ENCODE assay signal across 14 mouse cellular contexts in genomic region chr11:3422242-3422641, GRCm38 (mm10).
"Had no signal": no experiment of that assay in that cellular context is flagged by ENCODE, and none has a peak within 500 bp of the region (broad histone marks: within the 10 kb centered on the region; RNA-seq: fewer than 3 reads in every experiment).

No protein-coding gene starts in this region.

- DNase-seq: gastrocnemius, postnatal 14 days; gastrocnemius, postnatal 36 days; heart, adult 11 months; heart, adult 2 months; heart, postnatal 14 days; heart, postnatal 36 days; kidney, adult 11 months; kidney, adult 2 months; kidney, adult 9 months; kidney, postnatal 14 days; kidney, postnatal 36 days; layer of hippocampus, adult 9-11 months; layer of hippocampus, postnatal 36 days; left cerebral cortex, postnatal 4 days had no signal
